Mouse (Mus musculus) spleen, adult 2 months (tissue): ENCODE results near the gene Src.

Source experiments
- CTCF ChIP-seq: fragments of 200-500 bp; IDR thresholded peaks from 2 replicates; pipeline ENCODE4 v1.5.1; 2011; ENCODE audit warnings: mild to moderate bottlenecking, inconsistent platforms; ENCODE audit not compliant: insufficient read depth, insufficient read length, insufficient replicate concordance; ENCODE audit errors: extremely low read depth
- POLR2A ChIP-seq: fragments of 200-500 bp; IDR thresholded peaks from 2 replicates; pipeline ENCODE4 v1.6.1; 2011; ENCODE audit warnings: low read depth, low read length, inconsistent platforms

GRCm38 (mm10) chr2:157468130-157468796 lies 50.0 kb downstream of the Src start:
- TF ChIP-seq CTCF (peak; percentile 67; the same call in 1 of the 2 replicates), POLR2A (no peak)
